Comparison of ENCODE assay signal across 26 mouse cellular contexts in genomic region chr17:50416119-50416518, GRCm38 (mm10).
DNase-seq lines count a peak whose midpoint lies in the region; ATAC-seq and TF ChIP-seq lines count a peak whose summit lies in the region.
"Had no signal": no experiment of that assay in that cellular context is flagged by ENCODE, and none has a peak within 500 bp of the region (broad histone marks: within the 10 kb centered on the region; RNA-seq: fewer than 3 reads in every experiment).

No protein-coding gene starts in this region.

- H3K4me2 ChIP-seq in lung, postnatal 0 days (replicated peaks; ENCODE audit: low read depth, low read length) = no peak overlapping the region
- H3K4me2 ChIP-seq: heart, embryonic 15.5 days; lung, embryonic 14.5 days; midbrain, embryonic 12.5 days; neural tube, embryonic 13.5 days; stomach, embryonic 15.5 days had no signal

- 14% methylated on average over 1 of the region's 1 CpGs for WGBS in lung, postnatal 0 days

- ATAC-seq in activated CD4-positive, CD25-positive, alpha-beta regulatory T cell, adult 4 months = peak; percentile 65
- peak; percentile 69 for ATAC-seq in megakaryocyte progenitor cell, adult 5-6 weeks (replicated peaks; ENCODE audit: poor library complexity)
- ATAC-seq in erythroid progenitor cell, adult 5-6 weeks (replicated peaks; ENCODE audit: low FRiP score, poor library complexity, severe bottlenecking) = no peak
- no peak for ATAC-seq in lung, postnatal 0 days
- ATAC-seq: forebrain, embryonic 14.5 days; hindbrain, embryonic 16.5 days had no signal

- DNase-seq in 416B (ENCODE audit: low read depth) = peak; percentile 92
- DNase-seq in CD4-positive helper T cell, adult 2 months (ENCODE audit: low read depth, low spot score) = peak; percentile 34
- no peak for DNase-seq in lung, postnatal 0 days (ENCODE audit: low spot score)
- DNase-seq in cerebellum, adult 11-12 months = no peak
- no peak for DNase-seq in left cerebral cortex, postnatal 25 days (ENCODE audit: low spot score in 2 of 2)
- DNase-seq: adrenal gland, adult 8-10 months; cerebellum, adult 18-20 months; cerebellum, postnatal 36 days; gastrocnemius, postnatal 10 days; heart, postnatal 4 days; kidney, adult 11 months; layer of hippocampus, postnatal 36 days; lung, embryonic 14.5 days; right cerebral cortex, adult 18-20 months had no signal

- intact Hi-C loops in left cerebral cortex, postnatal 25 days (cut with DNase I) = loop anchor here (5.0 kb wide), 1 partner anchor 381 kb away; no protein-coding TSS in a partner anchor

- TF ChIP-seq EP300 in lung, postnatal 0 days (IDR thresholded peaks at IDR 0.05) = no peak

- no peak overlapping the region for H3K4me3 ChIP-seq in lung, postnatal 0 days (ENCODE audit: low read depth, low read length)
- H3K4me3 ChIP-seq: heart, embryonic 15.5 days; layer of hippocampus, adult 2 months; midbrain, embryonic 12.5 days; neural tube, embryonic 13.5 days; stomach, embryonic 15.5 days had no signal

- H3K9ac ChIP-seq in lung, postnatal 0 days (replicated peaks; ENCODE audit: low read depth) = no peak overlapping the region
- H3K9ac ChIP-seq: heart, embryonic 15.5 days; lung, embryonic 14.5 days; midbrain, embryonic 12.5 days; neural tube, embryonic 13.5 days; stomach, embryonic 15.5 days had no signal

- H3K9me3 ChIP-seq in lung, postnatal 0 days (ENCODE audit: low read length) = no peaks in the 10 kb centered on the region
- H3K9me3 ChIP-seq: heart, embryonic 15.5 days; stomach, embryonic 15.5 days had no signal

- no peak overlapping the region for H3K27ac ChIP-seq in lung, postnatal 0 days (ENCODE audit: low read length)
- H3K27ac ChIP-seq: heart, embryonic 15.5 days; kidney, postnatal 0 days; layer of hippocampus, adult 2 months; midbrain, embryonic 12.5 days; neural tube, embryonic 13.5 days; stomach, embryonic 15.5 days had no signal

- no peak for TF ChIP-seq CTCF in lung, postnatal 0 days (IDR thresholded peaks at IDR 0.05)

- no peaks in the 10 kb centered on the region for H3K4me1 ChIP-seq in lung, postnatal 0 days (ENCODE audit: insufficient read depth, low read depth, low read length)
- H3K4me1 ChIP-seq: heart, embryonic 15.5 days; midbrain, embryonic 12.5 days; neural tube, embryonic 13.5 days; stomach, embryonic 15.5 days had no signal

- H3K36me3 ChIP-seq in lung, postnatal 0 days (ENCODE audit: insufficient read depth, low read length) = no peaks in the 10 kb centered on the region
- H3K36me3 ChIP-seq: heart, embryonic 15.5 days; midbrain, embryonic 12.5 days; neural tube, embryonic 13.5 days; stomach, embryonic 15.5 days had no signal

- no peaks in the 10 kb centered on the region for H3K27me3 ChIP-seq in lung, postnatal 0 days (replicated peaks; ENCODE audit: insufficient read depth, low read length)
- H3K27me3 ChIP-seq: CH12.LX; heart, embryonic 15.5 days; midbrain, embryonic 12.5 days; neural tube, embryonic 13.5 days; stomach, embryonic 15.5 days had no signal

Comparison
In these comparisons a context has a peak if more than half of its experiments do, and no peak if none do; other contexts are left out.
1. DNase-seq: peak in 416B (single experiment) and CD4-positive helper T cell, adult 2 months (single experiment); none in lung, postnatal 0 days (single experiment), cerebellum, adult 11-12 months (single experiment) and left cerebral cortex, postnatal 25 days (0 of 2).
2. ATAC-seq: peak in activated CD4-positive, CD25-positive, alpha-beta regulatory T cell, adult 4 months (single experiment) and megakaryocyte progenitor cell, adult 5-6 weeks (single experiment); none in erythroid progenitor cell, adult 5-6 weeks (single experiment) and lung, postnatal 0 days (single experiment).